Mouse (Mus musculus): ENCODE data around the gene Aldh1a7. TPM values are rescaled to one million over a fixed set of nuclear protein-coding genes. Genes with fewer than 3 reads are reported as not detected.

Gene Aldh1a7
- not detected for polyA plus RNA-seq (2017; shearing (Covaris generic))

DNA sequence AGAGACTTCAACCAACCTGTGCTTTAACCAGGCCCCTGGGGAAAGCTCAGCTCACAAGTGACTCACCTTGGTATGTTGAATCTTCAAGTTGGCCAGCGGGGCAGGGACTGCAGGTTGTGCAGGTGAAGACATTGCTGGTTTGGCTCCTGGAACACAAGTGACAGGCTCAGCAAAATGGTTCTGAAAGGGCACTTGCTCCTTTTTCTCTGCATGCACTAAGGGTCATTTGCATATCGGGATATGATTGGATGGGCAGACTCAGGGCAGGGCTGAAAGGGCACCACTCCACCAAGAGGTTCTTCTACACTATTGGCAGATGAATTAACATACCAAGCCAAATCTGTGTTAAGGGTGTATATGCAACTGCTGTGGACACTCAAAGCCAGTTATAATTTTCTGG lies at the start of gene Aldh1a7:
TSS of gene Aldh1a7 (minus strand) at position 182 of the 400 bp plus-strand sequence.

Other genes with a start within 250 kb of the Aldh1a7 start
- under 1 TPM in 1 of 2 experiments, not detected in 1; 0.14 TPM for gene Aldh1a1, start 234.8 kb downstream of the Aldh1a7 start, polyA plus RNA-seq (2017; shearing (Covaris generic))
- gene Tmc1, start 226.6 kb upstream of the Aldh1a7 start, polyA plus RNA-seq (2017; shearing (Covaris generic)) = under 1 TPM in 1 of 2 experiments, not detected in 1; 0.64 TPM

Measured in activated CD4-positive, CD25-positive, alpha-beta regulatory T cell (primary cell).